Mouse (Mus musculus) olfactory bulb, adult 2 months (tissue): ENCODE data around the gene Ptprn2.

Source experiments
- CTCF ChIP-seq: fragments of 200-500 bp; IDR thresholded peaks from 2 replicates; pipeline ENCODE4 v1.5.1; 2012; ENCODE audit warnings: low read depth, mild to moderate bottlenecking, low read length, moderate library complexity; ENCODE audit not compliant: insufficient read depth
- POLR2A ChIP-seq: fragments of 200-500 bp; IDR thresholded peaks from 2 replicates; pipeline ENCODE4 v1.6.1; 2012; ENCODE audit warnings: mild to moderate bottlenecking, low read depth, low read length, moderate library complexity; ENCODE audit not compliant: insufficient read depth

DNA sequence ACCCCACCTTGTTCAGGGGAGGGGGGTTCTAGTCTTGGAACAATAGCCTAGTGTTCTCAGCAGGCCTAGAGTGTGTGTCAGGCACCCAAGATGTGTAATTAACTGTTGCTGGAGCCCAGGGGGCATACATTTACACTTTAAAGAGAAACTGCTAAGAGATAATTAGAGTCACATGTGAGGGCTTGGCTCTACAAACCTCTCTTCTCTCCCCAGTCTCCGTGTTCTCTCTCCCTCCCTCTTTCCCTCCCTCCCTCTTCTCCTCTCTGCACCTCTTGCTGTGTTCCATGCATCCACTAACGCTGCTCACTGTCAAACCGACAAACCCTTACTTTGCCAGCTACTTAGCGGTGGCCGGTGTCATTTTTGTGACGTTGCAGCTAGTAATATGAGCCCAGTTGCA lies 764.9 kb downstream of the Ptprn2 start:
- TF ChIP-seq POLR2A (no peak), CTCF (no peak)
